Mouse (Mus musculus): ENCODE results near the gene Itpka. TPM values are rescaled to one million over a fixed set of nuclear protein-coding genes. Genes with fewer than 3 reads are reported as not detected.
"Not testable (repeated sequence)": the region's sequence is repeated elsewhere in the genome, so short reads cannot be mapped to it uniquely, and the experiment has no call there.

The Itpka gene
- polyA plus RNA-seq (2014; fragmentation: Nextera tagmentation; extraction: Ambion mirVana): 0.61 and 0.78 TPM in 2 replicates

GRCm38 (mm10) chr2:119741581-119742411 lies at the start of gene Itpka:
Itpka (plus strand) TSS chr2:119742337.
- peak within 1 kb of the TSS; percentile 14; the same call in 1 of the 2 replicates for H3K27ac ChIP-seq (ENCODE audit: low read depth, low read length)
- peak; percentile 86 for ATAC-seq

GRCm38 (mm10) chr2:119694826-119695225 lies 47.3 kb upstream of the Itpka start:
- H3K36me3 ChIP-seq (ENCODE audit: control insufficient read depth, insufficient read depth, low read length): peaks cover 11% of the 10 kb centered on the region; the same call in 1 of the 2 replicates
- WGBS: 90% methylated on average over 2 of the region's 2 CpGs
- ATAC-seq: no peak

More at GRCm38 (mm10) chr2:119741581-119742411, at the start of gene Itpka:
- H3K4me1 ChIP-seq (ENCODE audit: control insufficient read depth, insufficient read depth, low read length): peaks cover 14% of the 10 kb centered on the region; the same call in 1 of the 2 replicates
- H3K36me3 ChIP-seq (ENCODE audit: control insufficient read depth, insufficient read depth, low read length): no peaks in the 10 kb centered on the region
- DNase-seq (ENCODE audit: low spot score): peak; percentile 72
- H3K27me3 ChIP-seq (replicated peaks; ENCODE audit: control insufficient read depth, insufficient read depth, low read length): peaks cover 43% of the 10 kb centered on the region
- H3K4me3 ChIP-seq (ENCODE audit: low read depth, low read length): peak within 1 kb of the TSS; percentile 56
- no peaks in the 10 kb centered on the region for H3K9me3 ChIP-seq (replicated peaks; ENCODE audit: control insufficient read depth, low read length)
- H3K4me2 ChIP-seq (ENCODE audit: low read length): peak within 1 kb of the TSS; percentile 99
- peak within 1 kb of the TSS; percentile 56 for H3K9ac ChIP-seq (ENCODE audit: low read length)
- WGBS: under 1% methylated on average over 49 of the region's 53 CpGs

GRCm38 (mm10) chr2:119696111-119696510 lies 46.0 kb upstream of the Itpka start:
- ATAC-seq: no peak
- Histone ChIP-seq H3K4me1 (ENCODE audit: control insufficient read depth, insufficient read depth, low read length) (no peaks in the 10 kb centered on the region), H3K36me3 (ENCODE audit: control insufficient read depth, insufficient read depth, low read length) (peaks cover 18% of the 10 kb centered on the region; the same call in 1 of the 2 replicates), H3K4me2 (ENCODE audit: low read length) (no peak overlapping the region), H3K9me3 (replicated peaks; ENCODE audit: control insufficient read depth, low read length) (no peaks in the 10 kb centered on the region), H3K9ac (ENCODE audit: low read length) (no peak overlapping the region), H3K27me3 (replicated peaks; ENCODE audit: control insufficient read depth, insufficient read depth, low read length) (no peaks in the 10 kb centered on the region), H3K4me3 (ENCODE audit: low read depth, low read length) (no peak overlapping the region), H3K27ac (ENCODE audit: low read depth, low read length) (no peak overlapping the region)
- WGBS: 83% methylated on average over 1 of the region's 1 CpGs
- DNase-seq (ENCODE audit: low spot score): no peak

More at GRCm38 (mm10) chr2:119694826-119695225, 47.3 kb upstream of the Itpka start:
- no peak for DNase-seq (ENCODE audit: low spot score)
- no peaks in the 10 kb centered on the region for H3K27me3 ChIP-seq (replicated peaks; ENCODE audit: control insufficient read depth, insufficient read depth, low read length)
- no peak overlapping the region for H3K27ac ChIP-seq (ENCODE audit: low read depth, low read length)
- H3K4me2 ChIP-seq (ENCODE audit: low read length): no peak overlapping the region
- H3K4me3 ChIP-seq (ENCODE audit: low read depth, low read length): no peak overlapping the region
- H3K9ac ChIP-seq (ENCODE audit: low read length): no peak overlapping the region
- H3K4me1 ChIP-seq (ENCODE audit: control insufficient read depth, insufficient read depth, low read length): no peaks in the 10 kb centered on the region
- no peaks in the 10 kb centered on the region for H3K9me3 ChIP-seq (replicated peaks; ENCODE audit: control insufficient read depth, low read length)

GRCm38 (mm10) chr2:119698472-119698871 lies 43.7 kb upstream of the Itpka start:
- Histone ChIP-seq H3K27ac (ENCODE audit: low read depth, low read length) (no peak overlapping the region), H3K4me3 (ENCODE audit: low read depth, low read length) (no peak overlapping the region), H3K4me1 (ENCODE audit: control insufficient read depth, insufficient read depth, low read length) (no peaks in the 10 kb centered on the region), H3K36me3 (ENCODE audit: control insufficient read depth, insufficient read depth, low read length) (peaks cover 26% of the 10 kb centered on the region), H3K4me2 (ENCODE audit: low read length) (no peak overlapping the region), H3K27me3 (replicated peaks; ENCODE audit: control insufficient read depth, insufficient read depth, low read length) (no peaks in the 10 kb centered on the region), H3K9me3 (replicated peaks; ENCODE audit: control insufficient read depth, low read length) (no peaks in the 10 kb centered on the region), H3K9ac (ENCODE audit: low read length) (no peak overlapping the region)
- DNase-seq (ENCODE audit: low spot score) (no peak), ATAC-seq (no peak)
- WGBS: 82% methylated on average over 2 of the region's 2 CpGs

- Histone ChIP-seq H3K4me1 (ENCODE audit: control insufficient read depth, insufficient read depth, low read length) (no peaks in the 10 kb centered on the region), H3K27me3 (replicated peaks; ENCODE audit: control insufficient read depth, insufficient read depth, low read length) (no peaks in the 10 kb centered on the region), H3K4me3 (ENCODE audit: low read depth, low read length) (no peak overlapping the region), H3K9me3 (replicated peaks; ENCODE audit: control insufficient read depth, low read length) (no peaks in the 10 kb centered on the region), H3K4me2 (ENCODE audit: low read length) (no peak overlapping the region), H3K27ac (ENCODE audit: low read depth, low read length) (no peak overlapping the region), H3K36me3 (ENCODE audit: control insufficient read depth, insufficient read depth, low read length) (peaks cover 25% of the 10 kb centered on the region), H3K9ac (ENCODE audit: low read length) (no peak overlapping the region)
- 98% methylated on average over 3 of the region's 3 CpGs for WGBS
- ATAC-seq (no peak), DNase-seq (ENCODE audit: low spot score) (no peak)
These were observed 42.2 kb upstream of the Itpka start for GRCm38 (mm10) chr2:119699962-119700361.

GRCm38 (mm10) chr2:119703171-119703570 lies 39.0 kb upstream of the Itpka start:
- peaks cover 44% of the 10 kb centered on the region for H3K36me3 ChIP-seq (ENCODE audit: control insufficient read depth, insufficient read depth, low read length)
- no peaks in the 10 kb centered on the region for H3K27me3 ChIP-seq (replicated peaks; ENCODE audit: control insufficient read depth, insufficient read depth, low read length)
- 93% methylated on average over 2 of the region's 2 CpGs for WGBS
- H3K9ac ChIP-seq (ENCODE audit: low read length): no peak overlapping the region
- H3K4me3 ChIP-seq (ENCODE audit: low read depth, low read length): no peak overlapping the region
- no peak overlapping the region for H3K4me2 ChIP-seq (ENCODE audit: low read length)
- no peak for ATAC-seq
- H3K9me3 ChIP-seq (replicated peaks; ENCODE audit: control insufficient read depth, low read length): no peaks in the 10 kb centered on the region
- no peaks in the 10 kb centered on the region for H3K4me1 ChIP-seq (ENCODE audit: control insufficient read depth, insufficient read depth, low read length)
- H3K27ac ChIP-seq (ENCODE audit: low read depth, low read length): no peak overlapping the region
- no peak for DNase-seq (ENCODE audit: low spot score)

- Histone ChIP-seq H3K27me3 (replicated peaks; ENCODE audit: control insufficient read depth, insufficient read depth, low read length) (no peaks in the 10 kb centered on the region), H3K36me3 (ENCODE audit: control insufficient read depth, insufficient read depth, low read length) (peaks cover 61% of the 10 kb centered on the region), H3K27ac (ENCODE audit: low read depth, low read length) (no peak overlapping the region), H3K4me3 (ENCODE audit: low read depth, low read length) (no peak overlapping the region), H3K9me3 (replicated peaks; ENCODE audit: control insufficient read depth, low read length) (no peaks in the 10 kb centered on the region), H3K4me1 (ENCODE audit: control insufficient read depth, insufficient read depth, low read length) (no peaks in the 10 kb centered on the region), H3K9ac (ENCODE audit: low read length) (no peak overlapping the region), H3K4me2 (ENCODE audit: low read length) (no peak overlapping the region)
- 87% methylated on average over 3 of the region's 3 CpGs for WGBS
- ATAC-seq: no peak
- no peak for DNase-seq (ENCODE audit: low spot score)
These were observed 34.5 kb upstream of the Itpka start for GRCm38 (mm10) chr2:119707676-119708075.

GRCm38 (mm10) chr2:119710011-119710410 lies 32.1 kb upstream of the Itpka start:
- Histone ChIP-seq H3K4me1 (ENCODE audit: control insufficient read depth, insufficient read depth, low read length) (no peaks in the 10 kb centered on the region), H3K27ac (ENCODE audit: low read depth, low read length) (no peak overlapping the region), H3K4me2 (ENCODE audit: low read length) (no peak overlapping the region), H3K4me3 (ENCODE audit: low read depth, low read length) (no peak overlapping the region), H3K9me3 (replicated peaks; ENCODE audit: control insufficient read depth, low read length) (no peaks in the 10 kb centered on the region), H3K9ac (ENCODE audit: low read length) (no peak overlapping the region), H3K36me3 (ENCODE audit: control insufficient read depth, insufficient read depth, low read length) (peaks cover 61% of the 10 kb centered on the region), H3K27me3 (replicated peaks; ENCODE audit: control insufficient read depth, insufficient read depth, low read length) (no peaks in the 10 kb centered on the region)
- ATAC-seq (no peak), DNase-seq (ENCODE audit: low spot score) (no peak)
- 91% methylated on average over 3 of the region's 3 CpGs for WGBS

- ATAC-seq; H3K9me3 ChIP-seq (replicated peaks; ENCODE audit: control insufficient read depth, low read length); H3K4me2 ChIP-seq (ENCODE audit: low read length); H3K9ac ChIP-seq (ENCODE audit: low read length); DNase-seq (ENCODE audit: low spot score); H3K27me3 ChIP-seq (replicated peaks; ENCODE audit: control insufficient read depth, insufficient read depth, low read length); H3K27ac ChIP-seq (ENCODE audit: low read depth, low read length); H3K4me1 ChIP-seq (ENCODE audit: control insufficient read depth, insufficient read depth, low read length); H3K4me3 ChIP-seq (ENCODE audit: low read depth, low read length): not testable (repeated sequence)
- H3K36me3 ChIP-seq (ENCODE audit: control insufficient read depth, insufficient read depth, low read length): peaks cover 69% of the 10 kb centered on the region
- 86% methylated on average over 2 of the region's 2 CpGs for WGBS
These were observed 26.3 kb upstream of the Itpka start for GRCm38 (mm10) chr2:119715868-119716267.
